Mouse (Mus musculus) midbrain, embryonic 13.5 days (tissue): ENCODE measurements at regions not wholly inside any gene's neighbourhood (a gene's known extent, or its start where the extent isn't known, plus 50 kb on each side); places are given as distances from the start of the nearest gene placed in this dataset.
A peak's percentile ranks its signal among the peaks of the same experiment; 100 is the strongest.
"Not testable (repeated sequence)": the region's sequence is repeated elsewhere in the genome, so short reads cannot be mapped to it uniquely, and the experiment has no call there.

Experiments used
- ATAC-seq: fragments of 200-750 bp; cut with Nextera tagmentation; 2 replicates; pipeline ENCODE4 v1.8.0; 2017; ENCODE audit warnings: mild to moderate bottlenecking, moderate TSS enrichment, moderate library complexity
- H3K27ac ChIP-seq: fragments of 300-500 bp; sonication (generic); 2 replicates; pipeline ENCODE4 v1.5.1; 2015; ENCODE audit warnings: inconsistent platforms, mild to moderate bottlenecking, moderate library complexity
- H3K27me3 ChIP-seq: fragments of 300-500 bp; sonication (generic); 2 replicates; pipeline ENCODE4 v1.6.1; 2015; ENCODE audit warnings: mild to moderate bottlenecking, inconsistent platforms
- H3K36me3 ChIP-seq: fragments of 300-500 bp; sonication (generic); 2 replicates; pipeline ENCODE4 v1.6.1; 2015; ENCODE audit warnings: mild to moderate bottlenecking, inconsistent platforms
- H3K4me1 ChIP-seq: fragments of 300-500 bp; sonication (generic); replicated peaks from 2 replicates; pipeline ENCODE4 v1.6.1; 2015; ENCODE audit warnings: inconsistent platforms
- H3K4me2 ChIP-seq: fragments of 300-500 bp; sonication (generic); replicated peaks from 2 replicates; pipeline ENCODE4 v1.6.1; 2015; ENCODE audit warnings: moderate library complexity, mild to moderate bottlenecking, inconsistent platforms
- H3K4me3 ChIP-seq: fragments of 300-500 bp; sonication (generic); replicated peaks from 2 replicates; pipeline ENCODE4 v1.5.1; 2015; ENCODE audit warnings: mild to moderate bottlenecking, inconsistent platforms
- H3K9ac ChIP-seq: fragments of 300-500 bp; sonication (generic); replicated peaks from 2 replicates; pipeline ENCODE4 v1.6.1; 2015; ENCODE audit warnings: mild to moderate bottlenecking, inconsistent platforms
- H3K9me3 ChIP-seq: fragments of 300-500 bp; sonication (generic); 2 replicates; pipeline ENCODE4 v1.6.1; 2016; ENCODE audit warnings: mild to moderate bottlenecking, inconsistent platforms
- WGBS: fragments of 180-500 bp; shearing (Covaris S2); methylation state at CpG from one replicate; pipeline ENCODE4 v1.1.7; 2015; 5-methylcytosine and 5-hydroxymethylcytosine counted together

- H3K4me1 ChIP-seq: peaks cover 15% of the 10 kb centered on the region
- no peak overlapping the region for H3K4me2 ChIP-seq
- no peak overlapping the region for H3K9ac ChIP-seq
- ATAC-seq: 0 out of 2 replicates have a peak, but pooled peaks have one; percentile 11
- whole genome bisulfite sequencing: 55% methylated on average over 8 of the region's 8 CpGs
- no peaks in the 10 kb centered on the region for H3K27me3 ChIP-seq
- no peaks in the 10 kb centered on the region for H3K9me3 ChIP-seq
- peak overlapping the region; percentile 36; the same call in 1 of the 2 replicates for H3K27ac ChIP-seq
- H3K4me3 ChIP-seq: no peak overlapping the region
- no peaks in the 10 kb centered on the region for H3K36me3 ChIP-seq
These were observed 102.6 kb downstream of the Naa11 start for GRCm38 (mm10) chr5:97289401-97290165.

- Histone ChIP-seq H3K9me3 (no peaks in the 10 kb centered on the region), H3K27me3 (no peaks in the 10 kb centered on the region), H3K36me3 (no peaks in the 10 kb centered on the region), H3K4me2 (no peak overlapping the region), H3K9ac (no peak overlapping the region), H3K27ac (no peak overlapping the region), H3K4me1 (peaks cover 5% of the 10 kb centered on the region), H3K4me3 (no peak overlapping the region)
- no peak for ATAC-seq
- WGBS: 71% methylated on average over 5 of the region's 5 CpGs
These were observed 112.7 kb downstream of the Naa11 start for GRCm38 (mm10) chr5:97279455-97279854.

GRCm38 (mm10) chr5:97277795-97278572 is 114.2 kb downstream of the Naa11 start:
- Histone ChIP-seq H3K4me1 (peaks cover 5% of the 10 kb centered on the region), H3K9ac (no peak overlapping the region), H3K27me3 (no peaks in the 10 kb centered on the region), H3K27ac (no peak overlapping the region), H3K4me3 (no peak overlapping the region), H3K4me2 (no peak overlapping the region; the same call in 1 of the 2 replicates), H3K9me3 (no peaks in the 10 kb centered on the region), H3K36me3 (no peaks in the 10 kb centered on the region)
- WGBS: 73% methylated on average over 16 of the region's 16 CpGs
- 0 out of 2 replicates have a peak, but pooled peaks have one; percentile 50 for ATAC-seq

- H3K27ac ChIP-seq: no peak overlapping the region
- H3K27me3 ChIP-seq: no peaks in the 10 kb centered on the region
- ATAC-seq: no peak
- 88% methylated on average over 5 of the region's 5 CpGs for WGBS
- no peak overlapping the region for H3K4me3 ChIP-seq
- no peaks in the 10 kb centered on the region for H3K9me3 ChIP-seq
- H3K9ac ChIP-seq: no peak overlapping the region
- H3K36me3 ChIP-seq: no peaks in the 10 kb centered on the region
- H3K4me2 ChIP-seq: no peak overlapping the region
- H3K4me1 ChIP-seq: peaks cover 5% of the 10 kb centered on the region
These were observed 115.5 kb downstream of the Naa11 start for GRCm38 (mm10) chr5:97276724-97277123.

GRCm38 (mm10) chr5:97264666-97265065 is 127.5 kb downstream of the Naa11 start:
- H3K36me3 ChIP-seq, ATAC-seq, H3K4me2 ChIP-seq, H3K4me3 ChIP-seq, H3K9me3 ChIP-seq, H3K27me3 ChIP-seq, H3K27ac ChIP-seq, H3K9ac ChIP-seq, H3K4me1 ChIP-seq: not testable (repeated sequence)
- WGBS: 93% methylated on average over 12 of the region's 12 CpGs

- 84% methylated on average over 1 of the region's 1 CpGs for WGBS
- ATAC-seq: no peak
- Histone ChIP-seq H3K4me1 (0 out of 2 replicates have a peak, but pooled peaks cover 3% of the 10 kb centered on the region), H3K27ac (no peak overlapping the region), H3K9me3 (no peaks in the 10 kb centered on the region), H3K36me3 (no peaks in the 10 kb centered on the region), H3K4me3 (no peak overlapping the region), H3K4me2 (no peak overlapping the region), H3K27me3 (no peaks in the 10 kb centered on the region), H3K9ac (no peak overlapping the region)
These were observed 135.1 kb downstream of the Naa11 start for GRCm38 (mm10) chr5:97257106-97257505.

GRCm38 (mm10) chr5:97256445-97257060 is 135.6 kb downstream of the Naa11 start:
- H3K27me3 ChIP-seq: no peaks in the 10 kb centered on the region
- H3K4me2 ChIP-seq: no peak overlapping the region
- H3K36me3 ChIP-seq: no peaks in the 10 kb centered on the region
- no peak overlapping the region for H3K27ac ChIP-seq
- no peaks in the 10 kb centered on the region for H3K9me3 ChIP-seq
- H3K4me3 ChIP-seq: no peak overlapping the region
- no peak overlapping the region for H3K9ac ChIP-seq
- WGBS: 74% methylated on average over 7 of the region's 7 CpGs
- ATAC-seq: peak; percentile 45; the same call in 1 of the 2 replicates
- 0 out of 2 replicates have a peak, but pooled peaks cover 3% of the 10 kb centered on the region for H3K4me1 ChIP-seq

GRCm38 (mm10) chr5:97236930-97237329 is 125.5 kb upstream of the Paqr3 start:
- Histone ChIP-seq H3K36me3 (no peaks in the 10 kb centered on the region), H3K27ac (no peak overlapping the region), H3K27me3 (no peaks in the 10 kb centered on the region), H3K4me3 (no peak overlapping the region), H3K4me2 (no peak overlapping the region), H3K4me1 (no peaks in the 10 kb centered on the region), H3K9ac (no peak overlapping the region), H3K9me3 (no peaks in the 10 kb centered on the region)
- no peak for ATAC-seq
- 89% methylated on average over 2 of the region's 2 CpGs for WGBS

- H3K4me2 ChIP-seq: no peak overlapping the region
- H3K4me1 ChIP-seq: peaks cover 8% of the 10 kb centered on the region
- no peaks in the 10 kb centered on the region for H3K9me3 ChIP-seq
- no peak overlapping the region for H3K9ac ChIP-seq
- H3K4me3 ChIP-seq: no peak overlapping the region
- H3K36me3 ChIP-seq: no peaks in the 10 kb centered on the region
- 60% methylated on average over 2 of the region's 2 CpGs for WGBS
- no peak overlapping the region for H3K27ac ChIP-seq
- no peaks in the 10 kb centered on the region for H3K27me3 ChIP-seq
- ATAC-seq: no peak
These were observed 115.0 kb upstream of the Paqr3 start for GRCm38 (mm10) chr5:97226425-97226824.

GRCm38 (mm10) chr5:97223238-97223857 is 112.0 kb upstream of the Paqr3 start:
- no peaks in the 10 kb centered on the region for H3K9me3 ChIP-seq
- H3K4me2 ChIP-seq: peak overlapping the region; percentile 55
- ATAC-seq: peak; percentile 67; the same call in 1 of the 2 replicates
- H3K36me3 ChIP-seq: no peaks in the 10 kb centered on the region
- H3K4me1 ChIP-seq: peaks cover 8% of the 10 kb centered on the region
- peak overlapping the region; percentile 41; the same call in 1 of the 2 replicates for H3K27ac ChIP-seq
- H3K4me3 ChIP-seq: peak overlapping the region; percentile 39
- WGBS: 36% methylated on average over 12 of the region's 12 CpGs
- H3K9ac ChIP-seq: peak overlapping the region; percentile 59
- no peaks in the 10 kb centered on the region for H3K27me3 ChIP-seq

- WGBS: 16% methylated on average over 12 of the region's 12 CpGs
- H3K9ac ChIP-seq: peak overlapping the region; percentile 59
- ATAC-seq: peak; percentile 89
- H3K27ac ChIP-seq: peak overlapping the region; percentile 41; the same call in 1 of the 2 replicates
- peak overlapping the region; percentile 55 for H3K4me2 ChIP-seq
- H3K27me3 ChIP-seq: no peaks in the 10 kb centered on the region
- H3K4me1 ChIP-seq: peaks cover 8% of the 10 kb centered on the region
- no peaks in the 10 kb centered on the region for H3K36me3 ChIP-seq
- peak overlapping the region; percentile 39 for H3K4me3 ChIP-seq
- H3K9me3 ChIP-seq: no peaks in the 10 kb centered on the region
These were observed 111.3 kb upstream of the Paqr3 start for GRCm38 (mm10) chr5:97222489-97223237.
